Mouse (Mus musculus): ENCODE measurements around the gene Treml2.
"Not testable (repeated sequence)": the region's sequence is repeated elsewhere in the genome, so short reads cannot be mapped to it uniquely, and the experiment has no call there.

The Treml2 gene

DNA sequence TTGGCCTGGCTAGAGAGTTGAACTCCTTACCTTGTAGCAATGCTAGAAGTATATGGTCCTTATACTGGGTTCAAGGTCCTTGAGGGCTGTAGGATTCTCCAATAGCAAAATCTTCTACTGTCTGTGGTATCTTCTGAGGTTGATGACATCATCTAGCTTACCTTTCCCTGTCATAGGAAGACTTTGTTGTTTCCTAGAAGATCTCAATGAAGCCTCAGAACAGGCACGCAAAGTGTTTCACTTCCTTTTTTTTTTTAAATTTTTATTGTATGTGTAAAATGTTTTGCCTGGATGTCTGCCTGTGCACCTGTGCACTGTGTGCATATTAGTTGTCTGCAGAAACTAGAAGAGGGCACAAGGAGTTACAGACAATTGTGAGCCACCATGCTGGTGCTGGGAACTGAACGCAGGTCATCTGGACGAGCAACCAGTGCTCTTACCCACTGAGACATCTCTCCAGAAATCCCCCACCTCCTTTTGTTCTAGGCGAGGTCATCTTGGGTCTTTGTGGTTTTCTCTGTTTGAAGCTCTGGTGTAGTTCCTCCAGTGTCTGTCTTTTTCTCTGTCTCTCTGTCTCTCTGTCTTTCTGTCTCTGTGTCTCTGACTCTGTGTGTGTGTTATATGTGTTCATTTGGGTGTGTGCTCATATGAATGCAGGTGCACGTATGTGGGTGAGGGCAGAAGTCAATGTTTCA is 5.7 kb upstream of the Treml2 start:
- DNase-seq (ENCODE audit: low spot score): no peak

DNA sequence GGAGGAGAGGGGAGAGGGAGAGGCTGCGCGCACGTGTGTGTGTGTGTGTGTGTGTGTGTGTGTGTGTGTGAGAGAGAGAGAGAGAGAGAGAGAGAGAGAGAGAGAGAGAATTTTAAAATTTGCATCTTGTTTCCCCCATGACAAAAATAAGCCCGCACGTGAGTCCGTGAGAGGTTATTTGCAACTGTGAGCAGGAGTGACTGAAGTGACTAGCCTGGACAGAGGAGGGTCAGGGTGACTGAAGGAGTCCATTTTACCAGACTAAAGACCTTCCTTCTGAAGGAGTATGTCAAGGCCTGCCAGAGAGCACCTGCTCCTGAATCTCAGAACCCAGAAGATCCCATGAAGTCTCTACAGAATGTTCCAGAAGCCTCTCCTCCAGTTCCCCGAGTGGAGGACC is 458 bp downstream of the Treml2 start:
- no peak for DNase-seq (ENCODE audit: low spot score)

- peak; percentile 23 for DNase-seq (ENCODE audit: low spot score)
Measured at GRCm38 (mm10) chr17:48300199-48300598, 901 bp downstream of the Treml2 start.

DNA sequence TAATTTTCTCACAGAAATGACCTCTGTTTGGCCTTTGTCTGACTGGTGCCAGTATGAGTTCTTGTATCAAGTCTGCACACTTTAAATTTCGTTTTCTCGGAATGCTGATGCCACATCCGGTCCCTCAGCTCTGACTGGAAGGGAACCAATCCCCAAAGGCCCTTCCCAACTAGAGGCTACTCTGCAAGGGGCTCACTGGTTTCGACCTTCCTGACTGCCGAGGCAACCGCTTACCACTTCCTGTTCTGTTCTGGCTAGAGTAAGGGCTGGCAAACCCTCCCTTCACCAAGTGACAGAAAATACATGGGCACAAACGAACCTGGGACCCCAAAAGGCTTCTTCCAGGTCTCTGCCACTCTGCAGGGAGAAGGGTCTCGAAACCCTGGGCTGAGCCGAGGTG is 1.6 kb downstream of the Treml2 start:
- peak; percentile 15 for DNase-seq (ENCODE audit: low spot score)

GRCm38 (mm10) chr17:48301792-48302191 is 2.5 kb downstream of the Treml2 start:
- no peak for DNase-seq (ENCODE audit: low spot score)

GRCm38 (mm10) chr17:48312124-48312523 is 12.8 kb downstream of the Treml2 start:
- no peak for DNase-seq (ENCODE audit: low spot score)

- not testable (repeated sequence) for DNase-seq (ENCODE audit: low spot score)
Measured at GRCm38 (mm10) chr17:48315905-48316579, 16.7 kb downstream of the Treml2 start, which contains the start of gene B430306N03Rik. B430306N03Rik (plus strand) TSS chr17:48316141.

DNA sequence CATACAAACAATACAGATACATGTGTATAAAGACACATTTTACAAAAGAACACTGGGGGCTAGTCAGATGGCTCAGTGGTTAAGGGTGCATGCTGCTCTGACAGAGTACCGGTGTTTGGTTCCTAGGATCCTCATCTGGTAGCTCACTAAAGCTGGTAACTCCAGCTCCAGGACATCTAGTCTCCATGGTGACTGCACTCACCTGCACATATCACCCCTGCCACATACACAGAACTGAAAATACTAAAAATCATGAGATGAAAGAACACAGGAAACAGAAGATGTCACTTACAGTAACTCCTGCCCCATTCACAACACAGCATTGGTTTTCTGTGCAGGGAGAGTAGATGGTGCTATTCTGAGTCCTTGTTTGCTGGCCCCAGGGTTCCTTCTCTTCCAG is 19.4 kb downstream of the Treml2 start:
- no peak for DNase-seq (ENCODE audit: low spot score)

DNA sequence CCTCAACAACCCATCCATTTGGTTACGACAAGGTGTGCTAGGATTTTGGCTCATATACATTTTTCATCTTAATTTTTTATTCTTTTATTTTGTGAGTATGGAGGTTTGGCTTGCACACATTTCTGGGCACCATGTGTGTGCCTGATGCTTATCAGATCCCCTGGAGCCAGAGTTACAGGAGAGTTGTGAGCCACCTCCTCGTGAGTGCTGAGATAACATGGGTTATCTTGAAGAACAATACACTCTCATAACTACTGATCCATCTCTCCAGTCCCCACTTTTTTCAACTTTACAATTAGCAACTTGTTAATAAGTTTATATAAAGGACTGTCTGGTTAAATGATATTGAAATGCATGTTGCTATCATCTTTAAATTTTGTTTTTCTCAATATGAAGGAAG is 22.0 kb downstream of the Treml2 start:
- no peak for DNase-seq (ENCODE audit: low spot score)

DNA sequence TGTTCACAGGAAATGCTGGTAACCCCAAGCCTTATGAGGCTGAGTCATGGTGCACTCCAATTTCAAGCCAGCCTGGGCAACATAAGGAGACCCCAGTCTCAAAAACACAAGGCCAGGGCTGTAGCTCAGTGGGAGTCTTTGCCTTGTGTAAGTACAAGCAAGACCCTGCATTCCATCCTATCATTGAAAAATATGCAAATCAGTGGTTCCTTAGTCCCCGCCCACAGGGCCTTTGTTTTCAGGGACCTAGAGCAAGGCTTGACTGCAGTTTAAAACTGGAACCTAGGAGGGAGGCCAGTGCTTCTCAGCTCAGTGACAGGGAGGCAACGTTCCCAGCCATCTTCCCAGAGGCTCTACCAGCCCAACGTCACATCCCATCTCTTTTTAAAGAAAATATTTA is 23.9 kb downstream of the Treml2 start:
- no peak for DNase-seq (ENCODE audit: low spot score)

GRCm38 (mm10) chr17:48324258-48324657 is 25.0 kb downstream of the Treml2 start:
- DNase-seq (ENCODE audit: low spot score): no peak

- DNase-seq (ENCODE audit: low spot score): no peak
Measured at GRCm38 (mm10) chr17:48325093-48325492, 25.8 kb downstream of the Treml2 start.

DNA sequence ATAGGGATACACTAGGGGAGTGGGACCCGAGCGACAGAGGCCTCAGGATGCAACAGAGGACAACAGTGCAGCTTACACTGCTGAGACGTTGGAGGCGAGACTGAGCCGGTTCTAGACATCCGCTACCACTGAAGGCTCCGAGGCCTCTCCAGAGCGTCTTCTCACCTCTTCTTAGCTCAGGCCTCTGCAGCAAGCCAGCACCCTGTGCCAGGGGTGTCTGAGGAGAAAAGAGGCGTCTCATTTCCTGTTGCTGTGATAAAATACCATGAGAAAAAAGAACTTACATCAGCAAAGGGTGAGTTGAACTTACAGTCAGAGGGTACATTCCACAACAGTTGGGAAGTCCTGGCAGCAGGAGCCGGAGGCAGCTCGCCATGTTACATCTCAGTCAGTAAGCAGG is 26.3 kb downstream of the Treml2 start:
- DNase-seq (ENCODE audit: low spot score): no peak

GRCm38 (mm10) chr17:48326656-48327055 is 27.4 kb downstream of the Treml2 start:
- DNase-seq (ENCODE audit: low spot score): peak; percentile 66

DNA sequence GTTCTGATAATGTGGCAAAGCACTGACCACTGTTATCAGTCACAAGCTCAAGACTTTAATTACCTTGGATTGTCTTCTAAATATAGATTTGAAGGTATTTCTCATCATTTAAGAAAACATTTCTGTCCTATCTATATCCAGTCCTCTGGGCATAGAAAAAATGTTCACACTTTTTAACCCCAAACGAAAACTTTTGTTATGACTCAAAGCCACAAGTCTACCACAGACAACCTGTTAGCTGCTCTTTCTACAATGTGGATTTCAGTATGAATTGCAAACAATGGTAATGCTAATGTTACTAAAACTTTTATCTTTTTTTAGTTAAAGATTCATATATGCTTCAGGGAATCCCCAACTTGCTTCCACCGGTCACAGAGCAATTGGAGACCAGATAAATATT is 33.2 kb downstream of the Treml2 start:
- no peak for DNase-seq (ENCODE audit: low spot score)

DNA sequence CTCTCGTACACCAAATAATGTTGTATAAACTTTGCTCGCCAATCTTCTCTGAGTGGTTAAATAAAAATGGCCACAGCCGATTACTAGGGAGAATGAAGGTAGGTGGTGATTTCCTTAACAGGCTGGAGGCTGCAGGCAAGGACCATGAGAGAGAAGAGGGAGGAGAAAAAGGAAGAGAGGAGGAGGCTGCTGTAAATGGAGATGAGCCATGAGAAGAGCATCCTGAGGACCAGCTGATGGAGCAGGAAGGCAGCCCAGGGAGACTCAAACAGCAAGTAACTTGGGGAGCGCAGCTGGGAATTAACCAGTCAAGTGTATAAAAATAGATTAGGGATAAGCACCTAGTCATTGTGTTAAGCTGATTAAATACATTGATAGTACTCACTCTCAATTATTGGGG is 34.9 kb downstream of the Treml2 start:
- no peak for DNase-seq (ENCODE audit: low spot score)

GRCm38 (mm10) chr17:48336857-48337256 is 37.6 kb downstream of the Treml2 start:
- DNase-seq (ENCODE audit: low spot score): peak; percentile 87

GRCm38 (mm10) chr17:48340267-48340666 is 41.0 kb downstream of the Treml2 start:
- DNase-seq (ENCODE audit: low spot score): no peak

GRCm38 (mm10) chr17:48341947-48342346 is 42.6 kb downstream of the Treml2 start:
- no peak for DNase-seq (ENCODE audit: low spot score)

GRCm38 (mm10) chr17:48343065-48343464 is 43.8 kb downstream of the Treml2 start:
- DNase-seq (ENCODE audit: low spot score): no peak

DNA sequence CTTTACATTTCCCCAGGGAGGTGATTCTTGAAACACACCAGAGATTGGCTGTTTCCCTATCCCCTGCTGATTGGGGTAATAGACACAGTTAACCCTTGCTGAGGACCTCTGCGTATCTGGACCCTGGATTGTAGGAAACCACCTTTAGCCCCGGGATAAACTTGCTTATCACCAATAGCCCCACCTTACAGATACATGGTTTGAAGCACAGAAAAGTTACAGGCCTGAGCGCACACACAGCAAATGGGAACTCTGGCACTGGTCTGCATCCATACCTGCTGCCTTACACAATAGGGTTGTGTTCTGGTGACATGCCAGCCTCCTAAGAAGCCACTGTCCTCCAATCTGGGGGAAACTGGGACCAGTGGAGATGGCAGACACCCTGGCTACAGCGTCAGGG is 46.5 kb downstream of the Treml2 start:
- no peak for DNase-seq (ENCODE audit: low spot score)

DNA sequence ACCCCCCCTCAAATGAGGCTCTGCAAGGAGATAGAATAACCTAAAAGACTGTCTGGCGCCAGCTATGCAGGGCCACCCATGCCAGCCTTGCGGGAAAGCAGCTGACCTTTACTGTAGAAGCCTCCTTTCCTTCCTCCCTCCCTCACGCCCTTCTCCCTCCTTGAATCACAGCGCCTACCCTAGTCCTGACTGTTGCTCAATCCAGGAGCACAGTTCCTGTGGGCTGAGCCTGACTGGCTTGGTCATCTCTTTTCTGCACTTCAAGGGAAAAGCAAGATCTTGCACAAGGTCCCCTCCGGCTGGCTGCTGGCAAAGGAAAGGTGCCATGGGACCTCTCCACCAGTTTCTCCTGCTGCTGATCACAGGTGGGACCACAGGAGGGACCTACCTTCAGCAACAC is 46.9 kb downstream of the Treml2 start, which contains the start of gene Trem2:
Gene Trem2 (plus strand): TSS at position 171 of the 400 bp plus-strand sequence.
- DNase-seq (ENCODE audit: low spot score): peak; percentile 51

DNA sequence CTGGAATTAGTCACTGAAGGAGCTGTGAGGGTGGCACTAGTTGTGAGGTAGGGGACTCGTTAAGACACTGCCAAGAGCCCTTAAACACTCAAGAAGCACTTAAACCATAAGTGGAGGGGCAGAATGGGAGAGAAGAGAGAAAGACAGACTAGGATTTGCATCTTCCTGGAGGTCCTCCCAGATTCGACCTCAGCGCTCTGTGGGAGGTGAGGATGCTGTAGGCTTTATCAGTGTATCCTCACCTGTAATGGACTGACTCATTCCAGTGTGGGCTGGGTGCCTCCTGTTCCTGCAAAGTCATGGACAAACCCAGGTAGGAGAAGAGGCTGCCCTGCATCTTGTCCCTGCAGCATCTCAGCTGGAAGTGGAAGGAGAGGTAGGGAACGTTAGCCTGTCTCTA is 47.5 kb downstream of the Treml2 start:
- no peak for DNase-seq (ENCODE audit: low spot score)

DNA sequence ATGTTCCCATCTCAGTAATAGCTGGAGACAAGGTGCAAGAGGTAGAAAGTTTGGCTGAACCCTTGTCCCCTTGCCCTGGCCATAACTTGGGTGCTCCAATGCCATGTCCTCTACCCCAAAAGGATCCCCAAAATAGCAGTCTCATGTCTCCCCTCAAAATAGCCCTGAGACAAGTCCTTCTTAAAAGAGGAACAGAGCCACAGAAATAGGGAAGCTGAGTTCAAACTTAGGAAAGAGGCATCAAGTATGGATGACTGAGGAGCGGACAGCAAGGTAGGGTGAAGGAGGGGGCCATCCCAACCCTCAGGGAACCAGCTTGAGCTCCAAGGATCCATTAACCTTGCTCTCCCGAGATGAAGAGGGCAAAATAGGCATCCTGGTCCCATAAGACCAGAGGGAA is 48.0 kb downstream of the Treml2 start:
- DNase-seq (ENCODE audit: low spot score): no peak

All from layer of hippocampus, adult 11-12 months (tissue).